Mouse (Mus musculus): Measurements from ENCODE around the gene Aim2.

Gene Aim2

GRCm38 (mm10) chr1:173349192-173349591 is 1.5 kb upstream of the Aim2 start:
- DNase-seq: no peak

- no peak for DNase-seq
Observed at GRCm38 (mm10) chr1:173349946-173350345, 733 bp upstream of the Aim2 start.

DNA sequence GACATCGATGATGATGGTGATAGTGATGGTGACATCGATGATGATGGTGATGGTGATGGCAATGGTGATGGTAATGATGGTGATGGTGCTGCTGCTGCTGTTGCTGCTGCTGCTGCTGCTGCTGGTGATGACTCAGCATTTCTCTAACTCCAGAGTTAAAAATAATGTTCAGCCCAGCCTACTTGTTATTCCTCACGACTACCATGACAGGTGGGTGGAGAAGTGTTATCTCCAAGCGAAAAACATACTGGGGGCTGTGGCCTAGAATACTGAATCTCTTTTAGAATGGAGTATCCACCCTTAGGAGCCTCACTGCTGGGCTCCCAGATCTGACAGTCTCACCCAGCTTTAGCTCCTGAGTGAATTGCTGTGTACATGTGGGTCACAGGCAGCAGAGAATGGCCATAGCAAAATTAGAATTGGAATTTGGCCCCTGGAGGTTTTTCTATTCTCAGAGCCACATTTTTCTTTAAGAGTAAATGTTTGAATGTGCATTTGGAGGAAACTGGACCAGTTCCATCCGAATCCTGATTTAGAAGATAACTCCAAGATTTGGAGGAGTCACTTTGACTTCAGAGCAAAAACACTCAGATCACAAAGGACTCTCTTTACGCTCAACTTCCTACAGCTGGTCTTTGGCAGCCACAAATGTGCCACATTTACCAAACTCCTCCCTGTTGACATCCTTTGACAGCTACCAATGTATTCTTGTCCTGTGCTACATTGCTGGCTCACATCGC is 4.6 kb downstream of the Aim2 start:
- DNase-seq: no peak

- DNase-seq: no peak
Observed at GRCm38 (mm10) chr1:173356699-173357098, 6.0 kb downstream of the Aim2 start.

- no peak for DNase-seq
Observed at GRCm38 (mm10) chr1:173357799-173358198, 7.1 kb downstream of the Aim2 start.

GRCm38 (mm10) chr1:173359590-173360290 is 9.1 kb downstream of the Aim2 start:
- DNase-seq: no peak

- DNase-seq: no peak
Observed at GRCm38 (mm10) chr1:173361651-173362050, 11.0 kb downstream of the Aim2 start.

- no peak for DNase-seq
Observed at GRCm38 (mm10) chr1:173363436-173363835, 12.8 kb downstream of the Aim2 start.

DNA sequence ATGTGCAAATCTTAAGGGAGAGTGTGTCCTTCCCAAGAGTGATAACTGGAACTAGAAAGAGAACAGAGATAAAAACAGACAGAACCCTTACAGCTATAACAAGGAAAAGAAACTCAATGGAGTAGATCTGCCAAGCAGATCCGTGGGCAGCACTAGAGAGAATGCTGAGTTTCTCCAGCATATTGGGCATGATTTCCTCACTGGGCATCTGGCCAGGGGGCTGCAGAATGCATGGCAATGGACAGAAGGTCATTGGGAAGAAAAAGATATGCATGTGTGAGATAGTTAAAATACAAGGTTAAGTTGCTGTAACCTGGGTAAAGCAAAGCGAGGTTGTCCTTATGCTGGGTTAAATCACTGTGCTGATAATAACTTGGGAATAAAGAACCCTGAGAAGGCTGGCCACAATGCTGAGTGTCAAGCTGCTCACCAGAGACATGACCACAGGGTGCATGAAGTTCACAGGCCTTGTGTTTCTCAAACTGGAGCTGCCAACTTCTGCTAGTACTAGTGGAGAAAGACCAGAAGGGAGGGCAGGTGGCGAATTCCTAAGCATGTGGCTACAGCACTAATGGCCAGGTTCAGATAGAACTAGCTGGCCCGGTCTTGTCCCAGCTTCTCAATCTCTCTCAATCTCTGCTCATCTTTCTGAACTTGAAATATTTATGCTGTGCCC is 13.6 kb downstream of the Aim2 start:
- peak; percentile 35 for DNase-seq

DNA sequence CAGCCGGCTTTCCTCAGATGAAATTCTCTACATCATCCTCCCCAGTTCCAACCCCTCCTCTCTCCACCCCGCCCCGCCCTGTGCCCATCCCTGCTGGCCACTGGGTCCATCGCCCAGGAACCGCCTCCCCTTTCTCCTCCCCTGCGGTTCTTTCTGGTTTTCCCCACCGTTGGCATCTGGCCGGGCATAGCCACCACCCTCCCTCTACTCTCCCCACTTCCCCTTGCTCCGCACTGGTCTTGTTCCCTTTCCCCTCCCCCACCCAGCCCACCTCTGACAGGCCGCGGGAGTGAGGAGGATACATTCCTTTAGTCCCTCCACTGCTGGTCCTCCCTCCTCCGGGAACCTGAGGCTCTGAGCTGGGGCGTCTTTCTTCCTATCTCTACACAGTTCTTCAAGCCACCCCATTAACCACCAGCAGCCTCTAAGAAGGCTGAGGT is 15.3 kb downstream of the Aim2 start:
- DNase-seq: peak; percentile 49

- DNase-seq: peak; percentile 47
Observed at GRCm38 (mm10) chr1:173366701-173367355, 16.1 kb downstream of the Aim2 start.

DNA sequence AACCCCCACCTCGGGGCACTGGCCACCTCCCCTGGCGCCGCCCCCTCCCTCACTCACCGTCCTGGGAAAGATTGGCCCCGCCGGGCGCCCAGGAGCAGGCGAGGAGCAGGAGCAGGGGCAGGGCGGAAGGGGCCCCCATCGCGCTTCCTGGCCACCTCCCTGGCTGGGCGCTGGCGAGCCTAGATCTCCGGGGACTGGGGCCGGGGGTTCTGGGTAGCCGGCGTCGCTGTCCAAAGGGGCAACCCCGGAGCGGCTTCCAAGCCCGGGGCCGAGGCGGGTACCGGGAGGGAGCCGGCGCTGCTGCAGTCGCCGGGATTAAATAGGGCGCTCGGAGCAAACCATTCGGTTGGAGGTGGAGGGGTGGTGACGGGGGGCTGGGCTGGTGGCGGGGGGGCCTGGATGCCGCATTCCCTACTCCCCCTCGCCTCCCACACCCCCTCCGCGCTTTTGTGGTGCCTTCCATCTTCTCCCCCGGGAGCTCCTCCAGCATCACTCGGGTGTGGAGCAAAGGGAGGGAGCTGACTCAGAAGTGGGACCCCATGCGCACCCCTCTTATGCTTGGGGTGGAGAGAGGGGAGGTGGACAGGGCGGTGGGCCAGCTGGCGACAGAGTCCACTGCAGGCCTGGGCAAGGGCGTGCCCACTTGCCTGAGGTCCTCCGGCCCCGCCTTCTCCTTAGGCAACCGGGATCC is 16.8 kb downstream of the Aim2 start, which contains the start of gene Cadm3:
Gene Cadm3, minus strand, starts transcription at position 340 of the 691 bp plus-strand sequence.
- peak; percentile 92 for DNase-seq

- no peak for DNase-seq
Observed at GRCm38 (mm10) chr1:173369611-173370010, 18.9 kb downstream of the Aim2 start.

- DNase-seq: no peak
Observed at GRCm38 (mm10) chr1:173370456-173370855, 19.8 kb downstream of the Aim2 start.

- no peak for DNase-seq
Observed at GRCm38 (mm10) chr1:173371586-173371985, 20.9 kb downstream of the Aim2 start.

GRCm38 (mm10) chr1:173374020-173374419 is 23.3 kb downstream of the Aim2 start:
- DNase-seq: no peak

DNA sequence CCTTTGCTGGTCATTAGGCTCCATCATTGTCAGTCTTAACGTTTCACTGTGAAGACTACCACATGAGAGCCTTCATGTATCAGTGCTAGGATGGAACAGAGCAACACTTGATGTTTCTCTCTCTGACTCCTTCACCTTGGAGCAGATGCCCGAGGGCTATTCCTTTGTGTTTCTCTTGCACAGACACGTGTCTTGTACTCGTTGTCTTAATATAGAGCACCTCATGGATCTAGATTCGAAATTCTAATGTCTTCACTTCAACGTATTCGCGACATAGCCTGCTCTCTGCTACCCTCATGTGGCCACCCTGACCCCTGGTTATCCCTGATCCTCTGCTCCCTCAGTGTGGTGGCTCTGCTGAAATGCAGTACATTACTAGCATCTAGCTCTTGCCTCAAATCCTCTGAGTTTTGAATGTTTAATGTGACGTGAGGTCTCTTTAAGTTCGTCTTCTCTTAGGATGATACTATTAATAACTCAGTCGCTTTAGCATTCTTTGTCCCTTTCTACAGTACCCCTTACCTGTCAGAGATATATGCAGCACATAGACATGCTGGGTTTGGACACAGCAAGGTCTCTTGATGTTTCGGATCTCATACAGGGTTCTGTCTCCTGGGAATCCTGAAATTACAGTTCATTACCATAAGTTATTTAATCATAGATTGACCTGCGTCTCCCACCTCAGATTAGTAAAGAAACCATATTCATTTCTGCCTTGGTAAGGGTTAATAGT is 26.9 kb downstream of the Aim2 start:
- peak; percentile 84 for DNase-seq

GRCm38 (mm10) chr1:173381436-173381835 is 30.8 kb downstream of the Aim2 start:
- DNase-seq: no peak

- DNase-seq: no peak
Observed at GRCm38 (mm10) chr1:173389431-173389830, 38.8 kb downstream of the Aim2 start.

GRCm38 (mm10) chr1:173389901-173390401 is 39.3 kb downstream of the Aim2 start:
- peak; percentile 87 for DNase-seq

- DNase-seq: no peak
Observed at GRCm38 (mm10) chr1:173391754-173392153, 41.1 kb downstream of the Aim2 start.

Measured in right cerebral cortex, postnatal 4 days (tissue).